Mouse (Mus musculus) embryo, embryonic 9.5 days (tissue): ENCODE measurements at regions not wholly inside any gene's neighbourhood (a gene's known extent, or its start where the extent isn't known, plus 50 kb on each side); places are given as distances from the start of the nearest gene placed in this dataset.

Experiments
- DNase-seq: peaks from one replicate; pipeline ENCODE4 v3.0.0-alpha.2; 2017; ENCODE audit errors: extremely low spot score

DNA sequence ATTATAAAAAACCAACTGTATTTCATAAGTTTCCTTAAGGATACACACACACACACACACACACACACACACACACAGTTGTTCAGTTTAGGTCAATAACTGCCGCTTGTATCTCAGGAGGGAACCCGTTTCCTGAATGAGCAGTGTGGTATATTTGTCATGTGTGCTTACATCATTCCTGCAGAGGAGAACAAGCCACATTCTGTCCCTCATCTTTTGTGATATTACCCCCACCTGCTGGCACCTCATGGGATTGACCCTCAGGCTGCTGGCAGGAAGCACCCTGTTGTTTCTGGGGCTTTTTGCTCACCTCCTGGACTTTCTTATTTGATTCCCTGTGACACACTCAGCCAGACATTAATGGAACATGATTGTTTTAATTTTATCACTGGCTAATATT lies 66.4 kb upstream of the Htr1a start:
- DNase-seq = peak; percentile 64

DNA sequence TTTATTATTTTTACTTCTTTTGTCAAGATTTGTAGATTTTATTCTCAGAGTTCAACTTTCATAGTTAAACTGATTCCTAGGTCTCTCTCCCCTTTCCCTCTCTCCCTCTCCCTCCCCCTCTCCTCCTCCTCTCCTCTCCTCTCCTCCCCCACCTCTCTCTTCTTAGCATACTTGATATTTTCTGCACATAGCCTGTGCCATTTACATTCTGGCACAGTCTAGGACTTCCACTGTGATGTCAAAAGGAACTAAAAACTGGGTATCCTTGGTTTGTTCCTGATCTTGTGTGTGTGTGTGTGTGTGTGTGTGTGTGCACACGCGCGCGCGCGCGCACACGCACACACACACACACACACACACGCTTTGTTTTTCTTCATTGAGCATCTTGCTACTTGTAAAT lies 64.9 kb upstream of the Htr1a start:
- no peak for DNase-seq

DNA sequence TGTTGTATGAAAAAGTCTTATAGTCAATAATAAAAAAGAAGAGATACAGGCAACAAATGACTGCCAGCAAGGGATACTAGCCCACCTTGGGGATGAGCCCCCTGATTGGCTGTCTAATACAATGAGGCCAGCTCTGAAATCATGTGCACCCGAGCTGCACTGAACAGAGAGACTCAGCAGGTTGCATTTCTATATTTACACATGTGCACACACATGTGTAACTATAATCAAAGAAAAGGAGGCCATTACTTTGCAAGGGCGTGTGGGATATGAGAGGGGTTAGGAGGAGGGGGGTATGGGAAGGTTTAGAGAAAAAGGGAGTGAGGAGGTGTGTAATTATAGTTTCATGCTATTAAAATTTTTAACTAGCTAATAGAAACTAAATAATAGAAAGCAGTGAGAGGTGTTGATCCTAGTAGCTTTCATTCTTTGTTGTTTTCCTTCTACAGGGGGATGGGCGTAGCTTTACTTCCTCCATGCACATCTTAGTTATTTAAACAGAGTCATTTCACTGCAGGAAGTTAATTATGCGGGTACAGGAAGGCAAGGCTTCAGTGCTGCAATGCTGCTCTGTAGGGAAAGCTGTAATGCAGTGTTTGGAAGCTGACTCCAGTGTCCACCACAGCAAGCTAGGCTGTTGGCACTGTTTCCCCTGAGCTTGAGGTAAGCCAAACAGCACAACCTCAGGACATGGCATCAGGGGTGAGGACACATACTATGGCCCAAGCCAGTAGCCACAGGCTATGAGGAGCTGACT lies 56.2 kb upstream of the Htr1a start:
- no peak for DNase-seq
